Mouse (Mus musculus) layer of hippocampus, adult 8-10 months (tissue): ENCODE measurements around the gene Pigp. TPM values are rescaled to one million over a fixed set of nuclear protein-coding genes. Genes with fewer than 3 reads are reported as not detected.

Source experiments
- DNase-seq, 2 experiments: peaks; one replicate each; pipeline ENCODE4 v3.0.0; 2022; ENCODE audit warnings: low spot score in 2 of 2
- total RNA-seq, 4 experiments: library from RNA; stranded (reverse); gene quantifications; 2 replicates each; pipeline ENCODE4 v1.2.4; 2022

The Pigp gene
- 10 to 100 TPM; 44.5 to 52.5 (median 48.7) TPM for total RNA-seq

DNA sequence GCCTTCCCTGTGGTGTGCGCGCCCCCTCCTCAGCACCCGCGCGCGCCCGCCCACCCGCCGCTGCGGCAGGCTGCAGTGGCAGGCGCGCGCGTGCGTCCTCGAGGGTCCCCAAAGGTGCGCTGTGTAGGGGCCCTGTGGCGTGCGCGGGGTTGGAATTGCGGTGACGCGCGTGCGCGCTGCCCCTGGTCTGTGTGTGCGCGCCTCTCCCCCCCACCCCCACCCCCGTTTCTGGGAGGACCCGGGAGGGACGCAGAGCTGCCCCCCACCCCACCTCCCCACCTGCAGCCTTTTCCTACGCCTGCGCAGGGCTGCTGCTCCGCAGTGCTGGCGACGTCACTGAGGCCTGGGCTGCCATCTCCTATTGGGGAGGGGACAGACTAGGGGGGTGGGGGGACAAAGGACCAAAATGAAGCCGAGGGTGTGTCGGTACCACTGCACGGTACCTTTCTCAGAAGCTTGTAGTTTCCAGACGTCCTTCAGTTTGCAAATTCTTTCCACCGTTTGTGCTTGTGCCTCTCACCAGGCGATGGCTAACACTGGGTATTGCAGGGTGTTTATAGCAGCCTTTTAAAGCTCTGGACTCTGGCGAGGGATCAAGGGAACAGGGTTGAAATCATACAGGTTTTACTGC is at the start of gene Pigp:
Pigp (minus strand) TSS at position 542 of the 631 bp plus-strand sequence.
- DNase-seq = peak in 1 of 2 experiments; percentile 55

DNA sequence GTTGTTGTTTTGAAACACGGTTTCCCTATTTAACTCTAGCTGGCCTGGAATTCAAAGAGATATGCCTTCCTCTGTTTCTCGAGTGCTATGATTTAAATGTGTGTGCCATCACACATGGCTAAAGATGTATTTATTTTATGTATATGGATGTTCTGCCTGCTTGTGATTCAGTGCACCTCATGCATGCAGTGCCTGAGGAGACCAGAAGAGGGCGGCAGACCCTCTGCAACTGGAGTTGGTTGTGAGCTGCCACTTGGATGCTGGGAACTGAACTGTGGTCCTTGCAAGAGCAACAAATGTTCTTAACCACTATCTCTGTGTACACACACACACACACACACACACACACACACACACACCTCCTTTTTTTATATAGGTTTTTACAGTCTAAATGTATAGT is 48.9 kb upstream of the Pigp start:
- no peak for DNase-seq

GRCm38 (mm10) chr16:94414151-94414550 is 42.5 kb upstream of the Pigp start:
- DNase-seq = no peak

GRCm38 (mm10) chr16:94412760-94413159 is 41.1 kb upstream of the Pigp start:
- no peak for DNase-seq

DNA sequence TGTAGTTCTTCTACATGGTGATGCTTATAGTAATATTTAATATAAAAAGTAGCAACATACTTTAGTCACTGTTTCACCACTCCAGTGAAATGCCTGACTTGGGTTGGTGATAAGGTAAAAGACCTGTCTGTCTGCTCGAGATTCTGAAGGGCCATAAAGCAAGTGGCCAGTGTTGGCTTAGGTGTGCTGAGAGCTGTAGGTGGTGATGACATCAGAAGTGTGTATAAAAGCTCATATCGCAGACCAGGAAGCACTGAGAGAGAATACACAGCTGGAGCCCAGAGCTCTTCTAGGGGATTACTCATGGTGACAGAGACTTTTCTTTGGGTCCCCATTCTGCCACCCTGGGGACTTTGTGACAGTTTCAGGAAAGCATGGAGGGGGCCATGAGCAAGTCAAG is 40.6 kb upstream of the Pigp start:
- DNase-seq = no peak

- DNase-seq = no peak
These were observed 39.6 kb upstream of the Pigp start for GRCm38 (mm10) chr16:94411287-94411686.

GRCm38 (mm10) chr16:94402185-94402584 is 30.5 kb upstream of the Pigp start:
- DNase-seq = no peak

GRCm38 (mm10) chr16:94401636-94402035 is 30.0 kb upstream of the Pigp start:
- DNase-seq = no peak

DNA sequence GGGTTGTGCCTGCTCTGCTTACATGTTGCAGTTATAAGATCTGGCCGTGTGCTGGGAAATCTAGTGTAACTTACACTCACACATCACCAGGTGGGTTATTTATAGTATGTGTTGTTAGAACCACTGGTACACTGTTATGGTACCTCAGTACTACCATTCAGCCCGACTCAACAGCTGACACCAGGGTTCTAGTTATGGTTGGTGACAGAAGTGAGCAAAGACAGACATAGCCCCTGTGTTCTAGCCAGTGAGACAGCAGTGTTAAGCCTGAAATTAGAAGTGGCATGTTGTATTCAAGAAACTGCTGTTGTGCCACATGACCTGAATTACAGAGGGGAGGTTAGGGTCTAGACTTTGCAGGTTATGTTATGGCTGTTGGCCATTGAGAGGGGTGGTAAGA is 27.5 kb upstream of the Pigp start:
- DNase-seq = no peak

- DNase-seq = no peak
These were observed 25.0 kb upstream of the Pigp start for GRCm38 (mm10) chr16:94396641-94397040.

- DNase-seq = no peak
These were observed 23.4 kb upstream of the Pigp start for GRCm38 (mm10) chr16:94395051-94395450.

- no peak for DNase-seq
These were observed 20.7 kb upstream of the Pigp start for GRCm38 (mm10) chr16:94392299-94392698.

- no peak for DNase-seq
These were observed 16.0 kb upstream of the Pigp start for GRCm38 (mm10) chr16:94387690-94388089.

DNA sequence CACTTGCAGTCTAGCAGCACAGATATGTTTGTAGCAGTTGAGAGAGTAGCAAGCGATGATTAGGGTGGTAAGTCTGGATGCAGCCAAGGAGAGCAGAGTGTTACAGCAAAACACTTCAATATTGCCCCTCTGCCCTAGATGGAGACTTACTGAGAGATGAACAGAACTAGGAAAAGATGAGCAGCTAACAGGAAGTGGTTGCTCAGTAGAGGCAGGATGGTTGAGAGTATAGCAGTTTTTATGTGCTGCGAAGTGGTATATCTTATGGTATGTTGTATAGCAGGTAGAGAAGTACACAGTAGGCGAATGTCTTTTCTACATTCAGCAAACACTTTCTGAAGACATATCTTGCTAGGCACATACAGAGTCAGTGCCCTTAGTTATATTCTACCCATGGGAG is 11.6 kb upstream of the Pigp start:
- DNase-seq = no peak

DNA sequence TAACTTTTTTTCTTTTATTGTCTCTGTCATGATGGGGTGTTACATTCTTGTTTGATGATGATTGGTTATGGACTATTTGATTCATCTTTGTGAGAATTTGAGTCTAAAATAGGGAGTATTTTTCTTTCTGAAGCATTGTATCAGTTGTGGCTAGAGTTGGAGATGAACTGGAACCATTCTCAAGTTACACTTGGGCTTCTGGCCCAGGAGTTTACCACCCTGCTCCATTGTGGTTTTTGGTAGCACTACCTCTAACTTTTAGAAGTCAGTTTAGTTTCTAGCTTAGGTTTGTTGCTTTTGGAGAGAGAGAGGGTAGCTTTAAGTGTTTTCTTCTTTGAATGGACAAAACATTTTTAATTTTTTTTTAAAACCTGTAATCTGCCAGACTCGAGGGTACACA is 7.7 kb upstream of the Pigp start:
- DNase-seq = no peak

GRCm38 (mm10) chr16:94370915-94371300 is 734 bp downstream of the Pigp start:
- DNase-seq = peak in 1 of 2 experiments; percentile 64

DNA sequence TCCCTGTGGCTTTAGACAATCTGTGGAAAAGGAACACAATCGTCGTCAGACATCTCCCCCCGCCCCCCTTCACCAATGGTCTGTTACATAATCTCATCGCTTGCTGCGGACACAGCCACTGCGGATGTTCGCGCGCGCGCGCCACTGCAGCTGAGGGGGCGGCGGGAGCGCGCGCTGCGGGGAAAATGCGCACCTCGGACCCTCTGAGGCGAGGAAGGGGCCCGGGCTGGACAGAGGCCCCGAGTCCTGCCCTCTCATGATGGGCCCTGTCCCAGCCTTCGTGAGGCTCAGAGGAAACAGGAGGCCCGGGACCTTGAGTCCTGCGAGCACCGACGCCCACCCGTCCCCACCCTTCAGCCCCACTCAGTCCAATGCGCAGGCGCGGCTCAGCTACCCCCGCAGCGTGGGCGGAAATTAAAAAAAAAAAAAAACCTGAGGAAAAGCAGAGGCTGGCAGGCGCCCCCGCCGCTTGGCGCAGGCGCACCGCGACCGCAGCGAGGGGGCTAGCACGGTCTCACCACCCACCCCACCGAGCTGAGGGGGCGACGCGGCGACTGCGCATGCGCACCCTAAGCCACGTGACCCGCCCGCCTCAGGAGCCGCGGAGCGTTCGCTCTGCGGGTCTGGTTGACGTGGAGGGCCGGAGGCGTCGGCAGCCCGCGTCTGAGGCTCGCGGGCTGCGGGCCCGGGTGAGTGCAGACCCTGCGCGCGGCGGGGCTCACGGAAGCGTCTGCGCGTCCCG is 1.3 kb downstream of the Pigp start, which contains the start of gene Ttc3:
Ttc3 (plus strand) TSS at position 446 of the 742 bp plus-strand sequence.
- peak; percentile 93 to 94 for DNase-seq

DNA sequence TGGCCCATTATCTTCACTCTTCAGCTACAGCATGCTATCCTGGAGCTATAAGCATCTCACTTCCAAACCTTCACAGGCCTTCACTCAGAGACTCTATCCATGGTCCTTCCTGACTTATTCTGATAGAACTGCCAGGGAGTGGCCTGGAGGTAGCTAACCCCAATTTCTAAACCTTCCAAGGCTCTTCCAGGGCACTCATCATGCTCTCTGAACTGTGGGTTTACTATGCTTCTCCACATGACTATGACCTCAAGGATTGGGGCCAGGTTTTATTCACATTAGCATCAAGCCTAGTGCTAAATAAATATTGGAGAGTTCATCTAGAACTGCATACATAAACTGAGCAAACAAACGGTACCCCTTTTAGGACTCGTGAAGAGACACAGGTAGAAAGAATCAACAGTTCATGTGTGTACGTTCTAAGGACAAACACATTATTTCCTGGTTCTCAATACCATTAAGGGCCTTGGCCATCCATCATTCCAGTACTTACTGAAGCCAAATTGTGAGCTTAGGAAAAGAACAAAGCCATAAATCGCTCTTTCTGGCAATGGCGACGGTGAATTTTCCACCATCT is 2.0 kb downstream of the Pigp start:
- DNase-seq = no peak

- DNase-seq = no peak
These were observed 6.2 kb downstream of the Pigp start for GRCm38 (mm10) chr16:94365435-94365834.

GRCm38 (mm10) chr16:94363814-94364213 is 7.8 kb downstream of the Pigp start:
- DNase-seq = no peak

- DNase-seq = peak; percentile 85 to 87
These were observed 9.3 kb downstream of the Pigp start for GRCm38 (mm10) chr16:94362174-94362873.
